Mouse (Mus musculus) CD4-positive, CD25-positive, alpha-beta regulatory T cell, adult 2 months (primary cell): ENCODE data around the gene Rai14.

Experiments
- DNase-seq: peaks from one replicate; pipeline ENCODE4 v3.0.0-alpha.2; 2012; ENCODE audit warnings: low read depth, low spot score

Gene Rai14

DNA sequence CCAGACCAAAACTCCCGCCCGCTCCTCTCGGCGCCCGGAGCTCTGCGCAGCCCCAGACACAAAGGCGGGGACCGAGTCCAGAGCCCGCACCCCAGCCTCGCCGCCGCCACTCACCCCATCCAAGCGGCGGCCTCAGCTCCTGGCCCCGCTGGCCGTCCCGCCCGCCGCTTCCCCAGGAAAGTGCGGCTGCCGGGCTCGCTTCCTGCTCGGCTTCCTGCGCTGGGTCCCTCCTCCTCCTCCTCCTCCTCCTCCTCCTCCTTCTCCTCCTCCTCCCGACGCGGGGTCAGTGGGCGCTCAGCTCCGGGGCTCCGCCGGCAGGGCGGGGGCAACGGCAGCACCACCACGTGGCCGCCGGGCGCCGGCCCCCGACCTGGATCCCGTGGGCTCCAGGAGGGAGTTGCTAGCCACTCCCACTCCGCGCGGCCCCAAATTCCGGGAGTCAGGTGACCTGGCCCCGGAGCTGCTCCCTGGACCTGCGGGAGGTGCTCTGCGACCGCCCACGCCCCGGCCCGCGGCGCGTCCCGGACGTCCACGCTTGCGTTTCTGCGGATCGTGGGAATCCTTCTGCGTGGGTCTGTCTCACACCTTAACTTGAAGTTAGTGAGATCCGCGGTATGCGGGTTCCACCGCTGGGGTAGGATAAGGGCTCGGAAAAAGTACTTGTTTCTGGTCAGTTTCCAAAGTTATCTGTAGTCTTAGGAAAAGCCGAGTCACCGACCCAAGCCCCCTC lies at the start of gene Rai14:
Gene Rai14, minus strand, starts transcription at position 216 of the 730 bp plus-strand sequence.
- DNase-seq = peak; percentile 36

DNA sequence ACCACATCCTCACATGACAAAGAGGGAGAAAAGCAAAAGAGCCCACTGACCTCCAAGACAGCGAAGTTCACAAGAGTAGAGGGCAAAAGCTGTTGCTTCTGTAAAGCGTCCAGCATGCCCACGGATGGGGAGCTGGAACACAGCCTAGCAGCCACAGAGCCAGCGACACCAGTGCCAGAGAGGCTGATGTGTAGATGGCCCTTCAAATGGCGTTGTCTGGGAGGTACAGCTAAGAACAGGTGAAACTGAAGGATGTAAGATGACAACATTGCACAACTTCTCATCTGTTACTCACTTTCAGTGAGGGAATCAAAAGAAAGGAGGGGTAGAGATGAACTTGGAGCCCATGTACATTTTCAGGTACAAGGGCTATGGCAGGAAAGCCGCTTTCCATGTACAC lies 47.0 kb upstream of the Rai14 start:
- no peak for DNase-seq

DNA sequence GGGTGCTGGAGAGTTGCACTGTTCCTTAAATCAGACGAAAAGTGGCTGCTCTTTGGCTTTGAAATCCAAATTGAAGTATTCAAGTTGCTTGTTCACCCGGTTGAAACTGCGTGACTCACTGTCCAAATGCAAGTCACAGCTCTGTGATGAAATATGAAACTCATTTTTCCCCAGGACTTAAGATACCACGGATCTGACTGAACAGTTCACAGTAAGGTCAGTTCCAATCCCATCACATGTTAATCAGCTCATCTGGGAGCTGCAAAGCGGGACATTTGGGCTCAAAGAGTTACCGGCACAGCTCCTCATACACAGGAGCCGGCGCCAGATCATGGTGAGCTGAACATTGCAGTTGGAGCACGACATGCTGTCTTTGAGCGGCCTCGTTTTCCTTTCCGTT lies 45.6 kb upstream of the Rai14 start:
- no peak for DNase-seq

DNA sequence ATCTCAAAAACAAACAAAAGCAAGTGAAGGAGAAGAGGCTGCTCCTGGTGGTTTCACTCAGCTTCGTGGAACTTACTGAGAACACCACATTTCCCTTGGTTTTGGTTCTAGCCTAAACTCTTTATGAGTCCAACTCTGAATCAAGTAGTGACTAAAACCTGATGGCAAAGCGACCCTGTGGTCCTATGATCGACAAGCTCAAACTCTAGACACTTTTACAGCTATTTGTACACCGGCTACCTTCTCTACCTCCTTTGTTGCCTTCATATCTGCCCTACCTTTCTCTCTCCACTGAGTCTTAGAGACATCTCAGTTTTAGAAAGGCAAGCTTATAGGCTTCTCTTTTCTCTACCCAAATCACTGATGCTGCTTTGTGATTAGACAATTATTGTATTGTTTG lies 45.0 kb upstream of the Rai14 start:
- DNase-seq = no peak

DNA sequence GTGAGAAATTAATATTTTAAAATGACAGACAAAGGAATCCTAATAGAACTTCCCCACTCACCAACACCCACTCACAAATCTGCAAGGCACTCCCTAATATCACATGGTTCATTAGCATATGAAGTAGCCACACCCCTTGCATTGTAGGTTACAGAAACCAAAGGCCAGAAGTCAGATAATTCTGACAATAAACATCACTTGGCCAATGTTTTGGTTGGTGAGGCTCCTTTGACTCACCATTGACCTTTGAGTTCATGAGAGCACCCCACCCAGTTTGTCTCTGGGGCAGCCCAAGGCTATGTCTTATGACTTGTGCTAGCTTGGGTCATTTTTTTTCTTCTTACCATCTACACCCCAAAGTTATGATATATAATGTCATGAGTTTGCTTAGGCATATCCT lies 44.4 kb upstream of the Rai14 start:
- no peak for DNase-seq

DNA sequence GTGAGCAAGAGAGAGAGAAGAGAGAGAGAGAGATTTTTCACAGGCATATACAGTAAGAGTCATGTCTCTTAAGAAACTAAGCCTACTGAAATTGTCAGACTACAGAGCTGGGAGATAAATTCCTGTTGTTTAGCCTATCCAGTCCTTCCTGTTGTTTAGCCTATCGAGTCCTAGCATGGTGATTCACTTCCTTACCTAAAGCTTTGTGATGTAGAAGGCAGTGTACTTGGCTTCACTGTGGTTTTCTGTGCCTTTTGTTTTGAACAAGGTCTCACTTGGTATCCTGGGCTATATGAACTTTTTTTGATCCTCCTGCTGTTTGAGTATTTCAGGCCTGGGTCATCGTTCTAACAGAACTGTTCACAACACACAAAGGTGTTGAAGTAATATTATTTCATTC lies 36.7 kb upstream of the Rai14 start:
- DNase-seq = no peak

DNA sequence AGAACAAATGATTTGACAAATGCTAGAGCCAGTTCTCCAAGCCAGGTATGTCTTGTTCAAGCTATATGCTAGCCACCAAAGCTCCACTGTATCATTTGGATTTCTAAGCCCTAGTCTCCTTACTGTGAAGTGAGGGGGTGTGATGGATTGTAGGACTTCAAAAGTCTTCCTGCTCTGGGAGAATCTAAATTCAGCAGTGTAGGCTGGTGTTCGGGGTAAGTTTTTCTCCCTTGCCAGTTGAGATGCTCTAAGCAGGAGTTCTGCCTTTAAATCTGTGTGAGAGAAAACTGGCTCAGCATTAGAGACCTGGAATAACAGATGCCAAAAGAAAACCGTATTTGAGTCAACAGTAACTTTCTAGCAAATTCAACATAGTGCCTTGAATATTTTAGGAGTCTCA lies 35.9 kb upstream of the Rai14 start:
- DNase-seq = no peak

DNA sequence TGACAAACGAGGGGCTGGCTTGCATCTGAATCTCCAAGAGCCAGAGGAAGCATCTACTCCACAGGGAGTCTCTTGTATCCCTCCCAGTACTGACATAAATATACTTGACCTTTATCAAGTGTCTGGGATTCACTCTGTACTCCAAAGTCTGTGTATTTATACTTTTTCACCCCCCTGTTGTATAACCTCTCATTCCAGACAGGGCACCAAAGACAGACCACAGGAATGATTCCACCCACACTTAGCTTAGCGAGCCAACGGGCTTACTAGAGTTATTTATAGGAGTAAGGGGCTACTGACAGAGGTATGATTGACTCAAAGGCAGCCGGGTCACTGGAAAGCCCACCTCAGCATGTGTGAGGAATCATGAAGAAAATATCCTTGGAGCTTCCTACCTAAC lies 35.3 kb upstream of the Rai14 start:
- no peak for DNase-seq

DNA sequence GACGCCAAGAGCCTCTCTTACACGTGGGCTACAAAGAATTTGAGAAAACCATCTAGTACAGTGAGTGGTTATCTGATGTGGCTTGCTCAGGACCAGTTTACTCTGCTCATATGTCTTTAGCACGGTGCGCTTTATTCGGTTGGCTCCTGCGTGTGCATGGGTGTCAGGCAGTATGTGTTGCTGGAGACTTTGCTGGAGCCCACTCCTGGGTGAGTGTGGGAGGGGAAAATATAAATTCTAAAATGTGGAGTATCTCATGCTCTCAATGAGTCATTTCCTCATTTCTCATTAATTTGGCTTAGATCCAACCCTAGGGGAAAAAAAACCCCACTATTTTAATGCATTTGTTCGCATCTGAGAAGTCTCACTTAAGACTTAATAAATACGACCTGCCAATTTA lies 33.2 kb upstream of the Rai14 start:
- DNase-seq = peak; percentile 3

DNA sequence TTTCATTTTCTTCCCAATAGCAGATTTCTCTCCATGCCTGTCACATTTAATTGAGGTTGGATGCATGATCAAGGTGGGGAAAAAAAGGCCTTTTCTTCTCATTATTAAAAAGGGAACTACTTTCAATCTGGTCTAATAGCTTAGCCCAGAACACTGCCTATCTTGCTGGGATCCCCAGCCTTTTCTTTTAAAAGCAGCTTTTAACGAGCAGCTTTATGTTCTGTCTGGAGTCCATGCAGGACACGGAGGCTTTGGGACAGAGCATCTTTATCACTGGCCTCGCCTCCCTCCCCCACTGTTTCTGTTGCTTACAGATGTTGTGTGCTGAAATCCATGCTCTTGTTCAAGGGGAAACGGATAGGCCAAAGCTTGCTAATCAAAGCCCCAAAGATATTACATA lies 32.8 kb upstream of the Rai14 start:
- DNase-seq = no peak

DNA sequence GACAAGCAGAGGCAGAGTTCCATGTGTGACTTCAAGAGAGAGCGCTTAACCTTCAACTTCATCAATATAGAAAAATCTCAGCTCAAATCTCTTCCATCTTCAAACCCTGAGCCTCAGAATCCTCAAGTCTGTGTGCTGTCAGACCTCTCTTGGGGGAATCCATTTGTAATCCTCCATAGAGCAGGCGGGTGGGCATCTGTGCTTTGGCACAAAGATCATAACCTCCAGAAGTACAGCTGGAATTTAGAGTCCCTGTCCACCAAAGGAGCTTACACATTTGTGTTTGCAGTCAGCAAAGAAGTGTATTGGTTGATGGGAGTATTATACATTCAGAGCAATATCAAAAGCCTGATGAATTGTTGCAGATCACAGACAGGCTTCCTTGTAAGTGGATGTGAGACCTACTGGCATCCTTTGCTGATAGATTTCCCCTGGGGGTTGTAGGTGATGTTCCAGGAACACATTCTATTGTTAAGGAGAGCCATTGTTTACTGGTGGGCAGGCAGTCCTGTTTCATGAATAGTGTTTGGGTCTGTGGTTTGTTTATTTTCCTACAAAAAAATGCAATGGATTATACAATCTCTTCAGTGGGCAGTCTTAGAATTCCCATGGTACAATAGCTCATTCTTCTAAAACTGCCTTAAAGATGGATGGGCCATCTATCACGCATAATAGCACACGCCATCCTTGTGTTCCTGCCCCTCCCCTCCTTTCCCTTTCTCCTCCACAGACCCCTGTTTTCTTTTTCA lies 32.1 kb upstream of the Rai14 start:
- no peak for DNase-seq

DNA sequence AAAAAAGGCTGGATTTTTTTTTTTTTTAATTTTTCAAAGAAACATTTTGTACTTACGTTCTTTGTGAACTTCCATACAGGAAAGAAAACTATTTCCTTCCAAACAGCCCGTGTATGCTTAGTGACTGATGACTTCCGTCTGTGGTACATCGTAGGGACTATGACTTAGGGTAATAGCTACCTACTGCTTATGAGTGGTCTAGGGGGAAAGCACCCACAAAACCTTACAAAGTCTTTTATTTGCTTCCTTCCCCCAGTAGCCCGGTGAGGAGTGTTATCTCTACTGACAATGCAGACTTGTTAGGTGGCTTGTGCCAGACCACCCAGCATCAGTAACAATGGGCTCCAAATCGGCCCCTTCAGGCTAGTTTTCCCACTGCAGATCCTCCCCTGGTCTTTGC lies 28.0 kb upstream of the Rai14 start:
- DNase-seq = no peak

DNA sequence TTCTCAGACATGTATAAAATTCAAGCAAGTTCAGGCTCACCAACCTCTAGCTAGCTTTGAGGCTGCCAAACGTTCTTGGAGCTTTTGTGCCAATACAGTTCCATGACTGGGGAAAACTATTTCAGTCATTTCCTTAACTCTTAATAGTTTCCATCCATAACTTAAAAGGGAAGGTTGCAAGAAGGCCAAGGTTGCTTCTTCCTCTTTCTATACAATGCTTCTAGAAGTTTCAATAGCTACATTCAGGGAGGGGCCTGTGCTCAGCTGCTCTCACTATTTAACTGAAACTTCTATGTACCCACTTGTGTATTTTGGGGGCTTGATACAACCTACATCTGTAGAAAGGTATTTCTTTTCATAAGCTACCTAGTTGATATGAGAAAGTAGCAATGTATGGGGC lies 24.9 kb upstream of the Rai14 start:
- DNase-seq = no peak

DNA sequence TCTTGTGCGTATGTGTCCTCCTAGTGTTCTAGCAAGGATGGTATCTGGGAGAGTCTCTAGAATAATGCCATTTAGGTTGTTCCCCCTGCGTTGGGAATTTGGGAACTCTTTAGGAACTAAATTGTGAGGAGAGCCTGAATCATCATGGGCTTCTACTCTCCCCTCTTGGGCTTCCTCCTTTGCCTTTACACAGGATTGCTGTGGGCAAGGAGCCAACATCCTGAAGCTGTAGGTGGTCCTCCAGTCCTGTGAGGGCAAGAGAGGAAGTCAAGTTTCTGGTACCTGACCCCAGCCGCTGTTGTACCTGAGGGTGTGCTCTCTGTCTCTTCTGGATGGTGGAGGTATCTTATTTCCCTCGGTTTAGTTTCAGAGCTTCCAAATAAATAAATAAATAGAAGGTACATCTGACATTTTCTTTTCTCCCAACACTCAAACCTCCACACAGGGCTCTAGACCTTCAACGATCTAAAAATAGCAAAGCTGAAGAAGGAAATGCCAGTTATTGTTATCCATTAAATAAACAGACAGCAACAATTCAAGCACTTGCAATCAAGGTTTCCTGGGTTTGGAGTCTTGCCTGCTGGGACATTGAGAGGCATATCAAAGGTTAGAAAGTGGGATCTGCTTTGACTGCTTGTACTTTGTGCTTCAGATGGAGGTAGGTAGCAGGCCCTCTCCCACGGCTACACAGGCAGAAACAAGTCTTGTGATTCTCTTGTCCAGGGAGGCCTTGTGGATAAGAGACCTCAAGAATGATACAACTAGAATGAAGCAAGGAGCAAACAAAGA lies 24.1 kb upstream of the Rai14 start:
- DNase-seq = no peak

DNA sequence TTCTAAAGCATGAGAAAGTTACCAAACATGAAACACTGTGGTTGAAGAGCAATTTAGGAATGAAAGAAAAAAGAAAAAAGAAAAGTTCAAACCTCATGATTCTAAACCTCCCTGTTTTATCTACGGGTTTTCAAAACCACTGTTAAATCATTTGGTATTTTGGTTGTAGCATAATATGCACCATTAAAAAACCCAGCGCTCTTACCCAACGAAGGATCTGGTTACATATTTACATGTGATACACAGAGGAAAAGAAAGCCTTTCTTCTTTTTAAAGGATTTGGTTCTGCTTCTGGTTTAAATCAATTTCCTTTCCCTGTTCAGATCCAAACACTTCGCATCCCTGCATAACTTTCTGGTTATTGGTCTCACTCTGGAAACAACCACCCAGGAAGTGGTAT lies 21.5 kb upstream of the Rai14 start:
- DNase-seq = no peak

DNA sequence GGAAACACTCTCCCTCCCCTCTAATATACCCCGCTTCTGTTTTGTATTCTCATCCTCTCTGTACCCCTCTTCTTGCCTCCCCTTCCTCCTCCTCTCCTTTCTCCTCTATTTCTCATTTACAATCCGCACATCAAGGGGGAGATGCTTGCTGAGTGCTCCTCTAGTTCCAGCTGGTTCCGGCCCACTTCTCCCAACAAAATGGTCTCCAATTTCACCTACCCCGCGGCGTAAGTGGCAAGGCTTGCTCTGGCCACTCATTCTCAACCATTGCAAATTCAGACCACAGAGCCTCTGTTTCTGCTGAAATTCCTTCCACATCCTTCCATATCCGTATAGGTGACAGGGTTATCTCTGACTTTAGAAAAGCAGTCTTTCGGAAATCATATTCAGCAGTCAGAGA lies 20.8 kb upstream of the Rai14 start:
- DNase-seq = no peak

DNA sequence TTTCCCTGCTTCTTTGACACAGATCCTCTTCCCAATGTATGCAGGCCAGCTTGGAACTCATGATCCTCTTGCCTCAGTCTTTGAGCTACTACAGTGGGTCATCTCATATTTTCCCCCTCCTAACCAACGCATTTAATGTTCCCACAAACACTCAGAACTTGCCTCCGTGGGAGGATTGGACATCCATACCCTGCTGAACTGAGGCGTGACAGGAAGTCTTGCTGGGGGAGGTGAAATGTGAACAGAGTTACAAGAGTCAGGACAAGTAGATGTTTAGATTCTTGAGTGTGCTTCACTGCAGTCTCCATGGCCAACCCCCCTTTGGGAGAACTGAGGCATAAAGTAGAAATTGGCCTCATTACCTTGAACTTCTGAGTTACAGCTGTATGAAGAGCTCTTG lies 17.0 kb upstream of the Rai14 start:
- no peak for DNase-seq

DNA sequence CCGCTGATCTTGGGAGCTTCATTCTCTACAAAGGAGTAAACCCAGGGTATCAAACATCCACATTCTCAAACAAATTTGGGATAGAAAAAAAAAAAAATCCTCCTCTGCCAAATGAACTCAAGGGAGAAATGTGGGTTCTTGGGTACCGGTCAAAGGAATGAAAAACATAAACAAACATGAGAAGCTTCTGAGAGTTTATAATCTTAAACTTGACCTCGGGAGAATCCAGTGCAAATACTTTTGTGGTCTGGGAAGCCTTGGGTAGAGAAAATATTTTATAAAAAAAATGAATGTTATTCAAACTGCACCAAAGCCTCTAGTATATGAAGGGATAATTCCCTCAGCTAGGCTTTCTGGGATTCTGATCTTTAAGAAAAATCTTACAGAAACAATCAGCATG lies 11.8 kb upstream of the Rai14 start:
- no peak for DNase-seq

DNA sequence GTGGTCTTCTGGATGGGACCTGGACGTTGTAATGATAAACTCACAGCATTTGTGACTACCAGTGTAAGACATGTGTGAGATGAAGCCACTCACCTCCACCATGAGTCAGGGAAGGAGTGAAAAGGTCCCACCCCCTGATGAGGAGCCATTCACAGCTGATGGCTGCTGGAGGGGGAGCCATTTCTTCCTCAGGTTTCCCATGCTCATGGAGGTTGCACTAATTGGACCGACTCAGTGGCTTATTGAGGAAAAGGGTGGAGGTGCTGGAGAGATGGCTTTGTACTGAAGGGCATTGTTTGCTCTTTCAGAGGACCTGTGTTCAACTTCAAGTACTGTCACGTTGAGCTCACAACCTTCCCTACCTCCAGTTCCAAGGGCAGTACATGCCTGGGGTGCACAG lies 10.4 kb upstream of the Rai14 start:
- DNase-seq = no peak

DNA sequence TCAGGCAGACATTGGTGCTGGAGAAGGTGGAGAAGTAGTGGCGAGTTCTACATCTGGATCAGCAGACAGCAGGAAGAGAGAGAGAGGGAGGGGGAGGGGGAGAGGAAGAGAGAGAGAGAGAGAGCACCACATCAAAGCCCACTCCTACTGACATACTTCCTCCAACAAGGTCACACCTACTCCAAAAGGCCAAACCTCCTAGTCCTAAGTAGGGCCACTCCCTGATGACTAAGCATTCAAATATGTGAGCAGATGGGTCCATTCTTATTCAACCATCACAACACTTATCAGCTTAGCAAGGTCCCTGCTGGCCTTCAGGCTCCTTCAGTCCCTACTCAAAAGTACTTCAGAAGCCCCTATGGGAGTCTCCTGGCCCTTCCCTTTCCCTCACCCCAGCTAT lies 9.1 kb upstream of the Rai14 start:
- DNase-seq = peak; percentile 44

DNA sequence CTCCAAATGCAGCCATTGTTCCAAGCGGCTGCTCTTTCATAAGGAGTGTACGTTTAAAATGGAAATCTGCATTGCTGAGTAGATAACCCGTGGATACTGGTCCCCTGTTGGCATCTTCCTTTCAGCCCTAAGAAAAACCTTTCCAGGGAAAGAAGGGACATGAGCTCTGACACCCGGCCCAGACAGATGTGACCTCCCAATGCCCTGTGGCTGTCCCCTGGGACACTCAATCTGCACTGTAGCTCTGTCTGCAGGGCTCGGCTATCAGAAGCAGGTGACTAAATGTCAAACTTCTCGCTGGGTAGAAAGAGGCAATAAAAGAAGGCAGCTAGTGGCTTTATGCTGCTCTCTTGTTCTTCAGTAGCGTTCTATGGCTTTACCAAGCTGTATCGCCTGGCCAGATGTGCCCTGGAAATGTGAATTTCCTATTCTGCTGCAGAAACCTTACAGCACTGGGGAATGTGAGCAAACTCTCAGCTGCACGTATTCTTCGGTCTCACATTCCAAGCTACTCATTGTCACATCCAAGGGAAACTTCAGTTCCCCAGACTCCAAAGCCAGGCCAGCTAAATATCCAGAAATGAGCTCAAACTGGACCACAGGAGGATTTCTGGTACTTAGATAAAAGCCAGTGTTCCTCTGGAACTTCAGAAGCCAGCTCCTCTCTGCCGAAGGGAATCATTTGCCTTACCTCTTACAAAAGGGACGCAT lies 8.4 kb upstream of the Rai14 start:
- DNase-seq = no peak

DNA sequence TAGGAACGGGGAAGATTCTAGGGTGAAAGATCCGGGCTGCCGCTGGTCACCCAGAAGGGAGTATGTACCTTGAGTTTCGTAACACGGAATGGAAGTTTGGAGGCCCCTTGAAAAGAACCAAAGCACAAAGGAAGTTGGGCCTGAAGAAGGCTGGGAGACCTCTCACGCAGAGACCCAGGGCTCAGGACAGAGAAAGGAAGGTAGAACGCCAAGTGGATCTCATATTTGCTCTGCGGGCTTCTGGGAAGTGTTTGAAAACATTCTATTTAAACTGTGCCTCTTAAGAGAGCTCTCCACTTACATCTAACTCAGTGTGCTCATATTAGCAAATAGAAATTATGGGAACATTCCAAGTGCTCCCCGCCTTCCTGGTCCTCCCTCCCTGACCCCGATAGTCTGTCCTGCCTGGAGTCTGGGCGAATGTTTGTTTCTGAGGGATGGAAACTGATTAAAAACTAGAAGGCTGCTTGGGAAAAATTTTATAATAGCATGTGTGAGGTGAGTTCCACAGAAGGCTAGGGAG lies 6.9 kb upstream of the Rai14 start:
- DNase-seq = no peak
